Mouse (Mus musculus): ENCODE measurements at regions not wholly inside any gene's neighbourhood (a gene's known extent, or its start where the extent isn't known, plus 50 kb on each side); places are given as distances from the start of the nearest gene placed in this dataset.

DNA sequence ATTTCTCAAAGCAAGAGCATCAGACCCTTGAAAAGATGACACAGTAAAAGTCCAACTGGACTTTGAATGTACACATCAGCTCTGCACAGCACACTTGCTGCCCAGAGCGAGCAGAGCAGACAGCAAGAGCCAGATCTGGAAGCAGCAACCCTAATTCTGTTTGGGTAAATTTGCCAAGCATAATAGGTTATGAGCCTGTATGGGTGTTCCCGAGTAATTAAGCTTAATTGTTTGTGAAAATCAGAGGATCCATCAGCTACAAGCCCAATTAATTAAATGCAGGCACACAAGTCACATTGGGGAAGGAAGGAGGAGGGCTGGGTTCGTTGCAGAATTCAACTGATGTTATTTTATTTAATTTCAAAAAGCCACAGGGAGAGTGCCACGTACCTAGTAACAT is 113.9 kb upstream of the Msx2 start:
- WGBS (ENCODE audit: insufficient replicate concordance): 48% methylated on average over 4 of the region's 4 CpGs
- Histone ChIP-seq H3K36me3 (replicated peaks) (no peaks in the 10 kb centered on the region), H3K4me1 (replicated peaks) (no peaks in the 10 kb centered on the region), H3K9ac (no peak overlapping the region), H3K27ac (replicated peaks) (no peak overlapping the region), H3K4me3 (replicated peaks) (no peak overlapping the region), H3K27me3 (no peaks in the 10 kb centered on the region), H3K9me3 (replicated peaks) (no peaks in the 10 kb centered on the region), H3K4me2 (no peak overlapping the region)
- ATAC-seq (ENCODE audit: insufficient read depth): no peak

DNA sequence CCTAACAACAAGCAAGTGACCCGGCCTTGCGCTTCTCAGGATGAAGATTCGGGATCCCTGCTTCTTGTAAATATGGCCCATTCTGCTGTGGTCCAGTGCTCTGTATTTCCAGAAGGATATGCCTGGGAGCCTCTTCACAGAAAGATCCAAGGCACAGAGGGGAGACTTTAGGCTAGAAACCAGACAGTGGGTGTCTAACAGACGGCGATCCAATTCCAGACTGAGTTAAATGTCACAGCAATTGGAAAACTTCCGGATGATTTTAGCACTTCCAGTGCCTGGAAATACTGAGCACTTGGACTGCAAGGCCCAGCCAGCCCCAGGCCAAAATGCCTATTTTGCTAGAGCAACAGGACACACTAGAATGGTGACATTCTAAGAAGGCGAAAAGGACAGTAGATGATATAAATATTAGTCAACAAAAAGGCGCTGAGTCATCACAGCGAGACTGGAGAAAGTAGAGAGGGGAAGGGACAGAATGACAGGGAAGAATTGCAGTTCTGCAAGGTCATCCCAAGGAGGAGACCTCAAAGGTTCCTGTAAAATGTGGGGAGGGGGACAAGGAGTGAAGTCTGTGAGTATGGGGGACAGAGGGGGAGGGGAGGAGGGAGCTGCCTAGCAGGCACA is 111.7 kb upstream of the Msx2 start:
- Histone ChIP-seq H3K27me3 (no peaks in the 10 kb centered on the region), H3K4me2 (no peak overlapping the region), H3K4me1 (replicated peaks) (no peaks in the 10 kb centered on the region), H3K9me3 (replicated peaks) (no peaks in the 10 kb centered on the region), H3K4me3 (replicated peaks) (no peak overlapping the region), H3K27ac (replicated peaks) (no peak overlapping the region), H3K36me3 (replicated peaks) (no peaks in the 10 kb centered on the region), H3K9ac (no peak overlapping the region)
- ATAC-seq (ENCODE audit: insufficient read depth): no peak
- WGBS (ENCODE audit: insufficient replicate concordance): 63% methylated on average over 9 of the region's 9 CpGs

GRCm38 (mm10) chr13:53553876-53554577 is 81.2 kb upstream of the Msx2 start:
- Histone ChIP-seq H3K9ac (no peak overlapping the region), H3K4me1 (replicated peaks) (no peaks in the 10 kb centered on the region), H3K4me2 (no peak overlapping the region), H3K9me3 (replicated peaks) (no peaks in the 10 kb centered on the region), H3K27ac (replicated peaks) (no peak overlapping the region), H3K27me3 (no peaks in the 10 kb centered on the region), H3K4me3 (replicated peaks) (no peak overlapping the region), H3K36me3 (replicated peaks) (no peaks in the 10 kb centered on the region)
- 46% methylated on average over 18 of the region's 18 CpGs for WGBS (ENCODE audit: insufficient replicate concordance)
- ATAC-seq (ENCODE audit: insufficient read depth): no peak

DNA sequence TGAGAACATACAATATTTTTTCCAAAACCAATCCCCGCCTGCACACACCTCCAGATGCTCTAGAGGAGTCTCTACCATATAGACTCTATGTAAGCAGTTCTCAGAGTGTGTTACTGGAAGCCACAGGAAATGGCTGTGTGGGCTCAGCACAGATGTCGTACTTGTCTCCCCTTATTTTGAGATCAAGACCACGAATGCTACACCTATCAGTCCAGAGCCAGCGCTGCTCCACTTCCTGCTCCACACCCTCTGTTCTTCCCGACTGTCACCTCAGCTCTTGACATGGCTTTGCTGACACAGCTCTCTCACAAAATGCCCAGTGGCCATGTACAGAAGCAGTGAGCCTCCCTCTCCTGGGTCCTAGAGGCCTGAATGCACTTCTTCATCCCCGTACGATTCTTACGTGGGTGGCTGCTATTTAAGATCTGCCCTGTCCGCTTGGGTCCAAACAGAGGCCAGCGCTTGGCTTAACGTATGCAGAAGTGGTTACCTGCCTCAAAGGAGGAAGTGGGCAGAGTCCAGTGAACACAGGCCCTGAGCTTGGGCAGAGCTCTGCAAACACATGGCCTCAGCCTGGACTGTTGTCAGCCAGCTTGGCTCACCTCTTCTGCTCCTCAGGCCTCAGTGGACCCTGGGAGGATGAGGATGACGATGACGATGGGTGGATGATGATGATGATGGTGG is 80.5 kb upstream of the Msx2 start:
- no peaks in the 10 kb centered on the region for H3K27me3 ChIP-seq
- H3K4me1 ChIP-seq (replicated peaks): no peaks in the 10 kb centered on the region
- 20% methylated on average over 13 of the region's 13 CpGs for WGBS (ENCODE audit: insufficient replicate concordance)
- H3K36me3 ChIP-seq (replicated peaks): no peaks in the 10 kb centered on the region
- H3K4me2 ChIP-seq: no peak overlapping the region
- no peaks in the 10 kb centered on the region for H3K9me3 ChIP-seq (replicated peaks)
- H3K9ac ChIP-seq: no peak overlapping the region
- no peak for ATAC-seq (ENCODE audit: insufficient read depth)
- H3K4me3 ChIP-seq (replicated peaks): no peak overlapping the region
- H3K27ac ChIP-seq (replicated peaks): no peak overlapping the region

- 58% methylated on average over 11 of the region's 11 CpGs for WGBS (ENCODE audit: insufficient replicate concordance)
- Histone ChIP-seq H3K27ac (replicated peaks) (no peak overlapping the region), H3K4me2 (no peak overlapping the region), H3K4me3 (replicated peaks) (no peak overlapping the region), H3K36me3 (replicated peaks) (no peaks in the 10 kb centered on the region), H3K9me3 (replicated peaks) (no peaks in the 10 kb centered on the region), H3K27me3 (no peaks in the 10 kb centered on the region), H3K4me1 (replicated peaks) (no peaks in the 10 kb centered on the region), H3K9ac (no peak overlapping the region)
- ATAC-seq (ENCODE audit: insufficient read depth): no peak
These were observed 75.5 kb upstream of the Msx2 start for GRCm38 (mm10) chr13:53548396-53548795.

DNA sequence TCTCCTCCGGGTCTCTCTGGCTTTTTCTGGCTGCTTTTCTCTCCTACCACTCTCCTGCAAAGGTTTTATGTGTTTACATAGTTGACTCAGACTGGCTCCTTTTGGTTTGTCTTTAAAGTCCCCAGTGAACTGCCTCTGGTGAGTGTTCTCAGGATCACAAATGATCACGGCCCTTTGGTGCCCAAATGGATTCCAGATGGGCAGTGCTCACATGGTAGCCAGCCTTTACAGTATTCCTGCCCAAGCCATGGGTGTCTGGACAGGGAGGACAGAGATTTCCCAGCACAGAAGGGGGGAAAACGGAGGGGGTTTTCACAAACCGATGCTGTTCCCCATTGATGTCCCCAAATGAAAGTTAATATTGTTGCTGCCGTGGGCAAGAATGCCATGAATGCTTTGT is 70.4 kb upstream of the Msx2 start:
- Histone ChIP-seq H3K4me1 (replicated peaks) (no peaks in the 10 kb centered on the region), H3K36me3 (replicated peaks) (no peaks in the 10 kb centered on the region), H3K9me3 (replicated peaks) (no peaks in the 10 kb centered on the region), H3K27me3 (no peaks in the 10 kb centered on the region), H3K4me2 (no peak overlapping the region), H3K4me3 (replicated peaks) (no peak overlapping the region), H3K27ac (replicated peaks) (no peak overlapping the region), H3K9ac (no peak overlapping the region)
- WGBS (ENCODE audit: insufficient replicate concordance): 57% methylated on average over 5 of the region's 5 CpGs
- no peak for ATAC-seq (ENCODE audit: insufficient read depth)

DNA sequence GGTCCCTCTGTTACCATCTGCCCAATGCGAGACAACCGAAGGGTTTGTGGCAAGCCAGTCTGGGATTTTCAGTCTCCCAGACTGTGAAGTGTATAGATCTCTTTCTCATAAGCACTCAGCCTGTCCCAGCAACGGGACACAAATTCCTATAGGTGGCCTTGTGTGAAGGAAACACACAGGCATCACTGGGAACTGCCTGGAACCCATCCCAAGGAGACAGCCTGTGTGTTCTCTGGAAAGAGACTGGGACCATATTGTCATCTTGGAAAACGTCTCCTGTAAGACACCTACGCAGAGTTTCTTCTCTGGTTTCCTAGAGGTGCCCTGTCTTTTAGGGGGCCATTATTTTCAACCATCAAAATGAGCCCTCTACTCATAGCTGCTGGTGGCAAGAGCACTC is 66.9 kb upstream of the Msx2 start:
- ATAC-seq (ENCODE audit: insufficient read depth): no peak

DNA sequence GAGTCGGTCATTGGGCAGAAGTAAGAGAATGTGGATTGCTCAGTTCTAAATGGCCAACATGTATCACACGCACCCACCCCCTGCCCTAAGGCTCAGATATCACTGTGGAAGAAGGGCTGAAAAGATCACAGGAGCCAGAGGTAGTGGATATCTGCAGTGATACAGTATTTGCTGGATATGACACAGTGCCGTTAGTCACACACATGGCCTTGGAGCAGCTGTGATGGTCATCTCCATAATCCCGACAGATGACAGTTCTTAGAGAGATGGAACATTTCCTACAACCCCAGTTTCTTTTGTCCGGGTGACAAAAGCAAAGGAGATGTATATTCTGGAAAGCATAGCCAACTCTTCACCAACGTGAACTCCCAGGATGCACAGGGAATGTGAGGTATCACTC is 65.1 kb upstream of the Msx2 start:
- Histone ChIP-seq H3K9ac (no peak overlapping the region), H3K27me3 (no peaks in the 10 kb centered on the region), H3K4me2 (no peak overlapping the region), H3K36me3 (replicated peaks) (no peaks in the 10 kb centered on the region), H3K4me1 (replicated peaks) (no peaks in the 10 kb centered on the region), H3K9me3 (replicated peaks) (no peaks in the 10 kb centered on the region), H3K4me3 (replicated peaks) (no peak overlapping the region), H3K27ac (replicated peaks) (no peak overlapping the region)
- no peak for ATAC-seq (ENCODE audit: insufficient read depth)
- WGBS (ENCODE audit: insufficient replicate concordance): 71% methylated on average over 6 of the region's 6 CpGs

More for the DNA sequence above, 66.9 kb upstream of the Msx2 start:
- H3K36me3 ChIP-seq (replicated peaks): no peaks in the 10 kb centered on the region
- WGBS (ENCODE audit: insufficient replicate concordance): 61% methylated on average over 5 of the region's 5 CpGs
- H3K27ac ChIP-seq (replicated peaks): no peak overlapping the region
- H3K9ac ChIP-seq: no peak overlapping the region
- H3K4me2 ChIP-seq: no peak overlapping the region
- no peaks in the 10 kb centered on the region for H3K4me1 ChIP-seq (replicated peaks)
- no peak overlapping the region for H3K4me3 ChIP-seq (replicated peaks)
- H3K27me3 ChIP-seq: no peaks in the 10 kb centered on the region
- no peaks in the 10 kb centered on the region for H3K9me3 ChIP-seq (replicated peaks)

DNA sequence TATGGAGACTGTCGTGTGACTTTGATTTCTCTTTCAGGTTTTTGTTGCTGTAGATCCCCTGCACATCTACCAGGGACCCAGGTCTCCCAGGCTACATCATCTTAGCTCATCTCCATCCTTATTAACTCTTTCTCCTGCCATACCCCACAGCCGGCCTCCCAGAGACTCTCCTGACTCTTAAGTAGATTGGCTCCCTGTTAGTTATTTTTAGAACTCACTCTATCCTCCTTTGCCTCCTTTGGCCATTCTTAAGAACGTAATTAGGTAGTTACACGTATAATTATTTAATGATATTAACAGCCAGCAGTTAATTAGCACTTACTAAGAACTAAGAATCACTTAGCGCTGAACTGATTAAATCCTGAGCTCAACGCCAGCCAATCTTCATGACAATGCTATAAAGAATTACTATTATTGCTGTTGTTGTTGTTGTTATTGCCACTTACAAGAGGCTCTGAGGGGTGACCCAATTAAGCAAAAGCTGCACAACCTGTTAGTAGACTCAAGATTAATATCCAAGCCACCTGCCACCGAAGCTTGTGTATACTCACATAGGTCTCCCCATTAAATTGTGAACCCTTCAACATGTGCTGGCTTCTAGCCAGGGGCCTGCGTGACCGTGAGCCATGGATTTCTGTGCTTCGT is 63.0 kb upstream of the Msx2 start:
- Histone ChIP-seq H3K9me3 (replicated peaks) (no peaks in the 10 kb centered on the region), H3K9ac (no peak overlapping the region), H3K27ac (replicated peaks) (no peak overlapping the region), H3K4me3 (replicated peaks) (no peak overlapping the region), H3K27me3 (no peaks in the 10 kb centered on the region), H3K4me2 (no peak overlapping the region), H3K36me3 (replicated peaks) (no peaks in the 10 kb centered on the region), H3K4me1 (replicated peaks) (no peaks in the 10 kb centered on the region)
- ATAC-seq (ENCODE audit: insufficient read depth): no peak
- 66% methylated on average over 10 of the region's 10 CpGs for WGBS (ENCODE audit: insufficient replicate concordance)

DNA sequence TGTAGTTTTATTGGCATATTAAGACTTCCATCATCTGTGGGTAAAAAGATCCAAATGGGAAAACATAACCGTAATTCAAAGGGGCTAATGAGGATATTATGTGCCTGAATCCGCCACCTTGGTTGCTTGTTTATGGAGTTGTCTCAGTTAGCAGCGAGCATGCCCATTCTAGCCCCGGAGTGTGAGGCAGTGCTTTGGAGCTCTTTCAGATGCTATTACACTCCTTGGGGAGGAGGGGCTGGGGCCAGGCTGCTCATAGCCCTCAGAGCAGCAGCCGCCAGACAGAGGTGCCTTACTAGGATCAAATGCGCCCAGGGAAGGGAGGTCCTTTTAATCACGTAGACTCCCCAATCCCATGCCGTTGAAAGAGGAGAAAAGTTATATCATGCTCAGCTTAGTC is 60.9 kb upstream of the Msx2 start:
- Histone ChIP-seq H3K4me1 (replicated peaks) (no peaks in the 10 kb centered on the region), H3K36me3 (replicated peaks) (no peaks in the 10 kb centered on the region), H3K27me3 (no peaks in the 10 kb centered on the region), H3K9me3 (replicated peaks) (no peaks in the 10 kb centered on the region), H3K4me2 (no peak overlapping the region), H3K27ac (replicated peaks) (no peak overlapping the region), H3K4me3 (replicated peaks) (no peak overlapping the region), H3K9ac (no peak overlapping the region)
- no peak for ATAC-seq (ENCODE audit: insufficient read depth)
- 40% methylated on average over 8 of the region's 8 CpGs for WGBS (ENCODE audit: insufficient replicate concordance)

DNA sequence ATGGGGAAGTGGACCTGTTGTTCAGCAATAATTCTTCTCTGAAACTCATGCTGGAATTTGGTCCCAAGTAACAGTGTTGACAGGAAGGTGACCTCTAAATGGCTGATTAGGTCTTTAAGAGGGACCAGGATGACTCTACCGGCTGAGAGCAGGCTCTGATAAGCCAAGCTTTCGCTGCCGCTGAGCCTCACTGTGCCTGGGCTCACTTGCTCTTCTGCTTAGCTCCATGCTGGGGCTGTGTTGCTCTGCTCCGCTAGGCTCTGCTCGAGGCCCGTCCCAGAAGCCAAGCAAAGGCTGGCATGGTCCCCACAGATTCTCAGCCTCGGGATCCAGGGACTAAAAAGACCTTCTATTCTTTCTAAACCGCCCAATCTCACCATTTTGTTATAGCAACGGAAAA is 54.0 kb upstream of the Msx2 start:
- H3K27ac ChIP-seq (replicated peaks): no peak overlapping the region
- no peaks in the 10 kb centered on the region for H3K27me3 ChIP-seq
- H3K36me3 ChIP-seq (replicated peaks): no peaks in the 10 kb centered on the region
- ATAC-seq (ENCODE audit: insufficient read depth): no peak
- H3K4me2 ChIP-seq: no peak overlapping the region
- H3K9ac ChIP-seq: no peak overlapping the region
- H3K9me3 ChIP-seq (replicated peaks): no peaks in the 10 kb centered on the region
- no peak overlapping the region for H3K4me3 ChIP-seq (replicated peaks)
- WGBS (ENCODE audit: insufficient replicate concordance): 60% methylated on average over 9 of the region's 9 CpGs
- no peaks in the 10 kb centered on the region for H3K4me1 ChIP-seq (replicated peaks)
